Mouse (Mus musculus) intestine, postnatal 0 days (tissue): ENCODE measurements around the gene Lin7a. TPM values are rescaled to one million over a fixed set of nuclear protein-coding genes. Genes with fewer than 3 reads are reported as not detected.
A peak's percentile ranks its signal among the peaks of the same experiment; 100 is the strongest.

Experiments
- ATAC-seq: fragments of 200-750 bp; cut with Nextera tagmentation; 2 replicates; pipeline ENCODE4 v1.8.0; 2017; ENCODE audit warnings: mild to moderate bottlenecking, moderate TSS enrichment, moderate library complexity
- H3K27ac ChIP-seq: fragments of 300-500 bp; sonication (generic); 2 replicates; pipeline ENCODE4 v1.5.1; 2014; ENCODE audit warnings: mild to moderate bottlenecking, low read depth, low read length, moderate library complexity
- H3K27me3 ChIP-seq: fragments of 300-500 bp; sonication (generic); replicated peaks from 2 replicates; pipeline ENCODE4 v1.6.1; 2014; ENCODE audit warnings: low read length, mixed read lengths; ENCODE audit not compliant: control insufficient read depth, insufficient read depth
- H3K36me3 ChIP-seq: fragments of 300-500 bp; sonication (generic); 2 replicates; pipeline ENCODE4 v1.6.1; 2014; ENCODE audit warnings: mild to moderate bottlenecking, moderate library complexity; ENCODE audit not compliant: control insufficient read depth, insufficient read depth
- H3K4me1 ChIP-seq: fragments of 300-500 bp; sonication (generic); replicated peaks from 2 replicates; pipeline ENCODE4 v1.6.1; 2014; ENCODE audit warnings: antibody characterized with exemption, low read length, mixed read lengths; ENCODE audit not compliant: control insufficient read depth, insufficient read depth
- H3K4me2 ChIP-seq: fragments of 300-500 bp; sonication (generic); replicated peaks from 2 replicates; pipeline ENCODE4 v1.6.1; 2014; ENCODE audit warnings: low read depth, mild to moderate bottlenecking, moderate library complexity
- H3K4me3 ChIP-seq: fragments of 300-500 bp; sonication (generic); 2 replicates; pipeline ENCODE4 v1.5.1; 2014; ENCODE audit warnings: low read depth, low read length
- H3K9ac ChIP-seq: fragments of 300-500 bp; sonication (generic); 2 replicates; pipeline ENCODE4 v1.6.1; 2014; ENCODE audit warnings: mild to moderate bottlenecking, low read depth, low read length
- H3K9me3 ChIP-seq: fragments of 300-500 bp; sonication (generic); 2 replicates; pipeline ENCODE4 v1.6.1; 2016; ENCODE audit warnings: mixed run types; ENCODE audit not compliant: control insufficient read depth
- CTCF ChIP-seq: sonication (generic); IDR thresholded peaks from 2 replicates; pipeline ENCODE4 v1.5.1; 2016; ENCODE audit warnings: low read depth, mild to moderate bottlenecking, control low read depth, antibody characterized with exemption, moderate library complexity
- WGBS: fragments of 180-500 bp; shearing (Covaris S2); extraction: QIAGEN DNeasy Blood & Tissue Kit; methylation state at CpG from one replicate; pipeline ENCODE4 v1.1.7; 2014; 5-methylcytosine and 5-hydroxymethylcytosine counted together
- polyA plus RNA-seq: library from polyadenylated mRNA; unstranded; fragments of >200 nt; fragmentation: Nextera tagmentation; extraction: Ambion mirVana; gene quantifications from 2 replicates; pipeline ENCODE4 v1.2.1, GENCODE M21; 2015

Gene Lin7a
- polyA plus RNA-seq, 1 experiment from 2014 or later: 0.90 TPM

DNA sequence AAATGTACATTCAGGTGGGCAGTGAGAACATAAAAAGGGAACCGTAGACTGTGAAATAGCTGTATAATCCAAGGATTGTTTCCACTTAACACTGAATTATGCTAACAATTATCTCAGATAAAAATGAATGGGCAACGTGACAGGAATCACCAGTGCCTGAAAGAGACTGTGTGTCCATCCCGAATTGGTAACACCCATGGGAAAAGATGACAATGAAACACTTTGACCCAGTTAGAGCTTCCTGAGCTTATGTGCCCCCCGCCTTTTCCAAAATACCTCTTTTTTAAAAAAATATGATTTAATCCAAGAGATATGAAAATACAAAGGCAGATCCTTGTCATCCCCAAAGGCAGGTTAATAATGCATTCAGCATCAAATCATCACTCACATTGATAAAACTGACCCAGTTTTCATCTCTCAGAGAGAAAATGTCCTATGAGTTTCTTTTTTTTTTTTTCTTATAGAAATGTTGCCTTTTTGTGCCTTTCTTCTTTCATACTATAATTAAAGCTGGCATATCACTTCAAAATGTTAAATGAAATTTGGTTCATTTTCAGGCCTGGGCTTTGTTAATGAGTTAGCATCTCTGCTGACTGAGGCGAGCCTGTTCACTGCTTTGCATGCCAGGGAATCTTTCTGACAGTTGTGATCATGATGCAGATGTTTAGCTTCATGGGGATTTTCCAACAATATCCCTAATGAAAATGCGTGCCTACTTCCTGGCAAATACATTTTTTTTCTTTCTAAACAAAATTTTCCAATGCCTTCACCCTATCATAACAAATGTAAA, 80.4 kb downstream of the Lin7a start:
- Histone ChIP-seq H3K36me3 (no peaks in the 10 kb centered on the region), H3K27ac (no peak overlapping the region), H3K9ac (no peak overlapping the region), H3K9me3 (no peaks in the 10 kb centered on the region), H3K4me1 (no peaks in the 10 kb centered on the region), H3K4me3 (no peak overlapping the region), H3K4me2 (no peak overlapping the region), H3K27me3 (no peaks in the 10 kb centered on the region)
- no peak for ATAC-seq
- WGBS: 56% methylated on average over 6 of the region's 6 CpGs
- TF ChIP-seq CTCF: no peak

DNA sequence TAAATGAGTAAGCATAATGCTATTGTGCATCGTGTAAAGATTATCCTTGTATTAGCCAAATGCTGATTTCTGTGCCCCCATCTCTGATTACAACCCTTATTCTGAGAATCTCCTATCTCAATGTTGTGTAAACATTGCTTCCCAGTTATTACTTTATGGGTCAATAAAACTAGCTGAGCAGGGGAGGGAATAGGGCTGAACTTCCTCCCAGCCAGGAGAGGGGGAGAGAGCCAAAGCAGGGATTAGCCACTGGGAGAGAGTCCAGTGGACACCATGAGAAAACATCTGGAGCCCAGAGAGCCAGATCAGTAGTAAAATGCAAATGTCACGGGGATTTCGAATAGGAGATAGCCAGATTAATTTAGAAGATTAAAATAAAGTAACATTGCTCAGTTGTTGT, 82.0 kb downstream of the Lin7a start:
- ATAC-seq: peak; percentile 87
- Histone ChIP-seq H3K4me2 (no peak overlapping the region), H3K4me1 (0 out of 2 replicates have a peak, but pooled peaks cover 3% of the 10 kb centered on the region), H3K9ac (no peak overlapping the region), H3K36me3 (no peaks in the 10 kb centered on the region), H3K4me3 (no peak overlapping the region), H3K27me3 (no peaks in the 10 kb centered on the region), H3K9me3 (no peaks in the 10 kb centered on the region), H3K27ac (no peak overlapping the region)
- peak; percentile 18; the same call in 1 of the 2 replicates for TF ChIP-seq CTCF
- WGBS: 37% methylated on average over 3 of the region's 3 CpGs

DNA sequence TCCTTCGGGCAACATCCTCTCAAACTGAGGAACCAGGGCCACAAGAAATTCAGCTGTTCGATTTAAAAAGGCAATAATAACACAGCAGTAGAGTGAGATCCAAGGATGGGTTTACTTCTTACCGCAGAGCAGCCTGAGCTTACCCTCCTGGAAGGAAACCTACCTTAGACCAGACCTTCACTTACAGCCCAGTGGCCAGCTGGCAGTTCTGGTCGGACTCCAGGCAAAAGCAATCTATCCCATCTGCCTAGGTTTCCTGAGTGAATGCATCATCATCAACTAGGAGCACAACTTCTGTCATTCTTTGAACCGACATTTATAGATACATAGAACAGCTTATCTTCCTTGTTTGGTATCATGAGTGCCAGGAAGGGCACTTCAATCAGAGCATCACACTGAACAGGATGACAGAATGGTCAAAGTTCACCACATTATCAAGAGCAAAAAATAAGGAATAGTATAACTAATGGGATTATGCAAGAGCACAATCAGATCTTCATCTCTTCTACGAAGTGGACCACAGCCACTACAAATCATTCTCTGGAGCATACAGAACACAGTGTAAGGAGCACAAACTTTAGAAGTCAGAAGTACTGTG, 87.1 kb downstream of the Lin7a start:
- no peaks in the 10 kb centered on the region for H3K36me3 ChIP-seq
- no peak overlapping the region for H3K4me2 ChIP-seq
- H3K9me3 ChIP-seq: no peaks in the 10 kb centered on the region
- H3K4me3 ChIP-seq: no peak overlapping the region
- peak; percentile 80 for ATAC-seq
- no peak overlapping the region for H3K27ac ChIP-seq
- no peak overlapping the region for H3K9ac ChIP-seq
- 66% methylated on average over 6 of the region's 6 CpGs for WGBS
- TF ChIP-seq CTCF: no peak
- H3K27me3 ChIP-seq: no peaks in the 10 kb centered on the region
- 0 out of 2 replicates have a peak, but pooled peaks cover 3% of the 10 kb centered on the region for H3K4me1 ChIP-seq

DNA sequence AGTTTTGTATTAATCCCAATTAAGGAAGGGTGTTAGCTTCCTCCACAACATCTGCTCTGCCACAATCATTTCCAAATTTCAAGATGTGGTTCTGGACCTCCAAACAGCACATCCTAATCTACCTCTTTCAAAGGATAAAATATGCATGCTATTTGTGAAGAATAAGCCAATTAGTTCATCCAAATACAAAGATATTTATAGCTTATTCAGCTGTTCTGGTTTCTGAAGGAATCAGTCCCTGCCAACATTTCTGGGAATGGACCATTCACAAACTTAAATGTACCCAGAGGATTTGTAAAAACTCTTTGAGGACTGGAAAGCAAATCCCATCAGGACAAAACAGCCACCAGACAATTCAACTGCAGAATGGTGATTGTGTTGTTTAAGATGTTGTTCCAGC, 87.8 kb downstream of the Lin7a start:
- Histone ChIP-seq H3K4me3 (no peak overlapping the region), H3K9ac (no peak overlapping the region), H3K4me1 (0 out of 2 replicates have a peak, but pooled peaks cover 3% of the 10 kb centered on the region), H3K9me3 (no peaks in the 10 kb centered on the region), H3K36me3 (no peaks in the 10 kb centered on the region), H3K27ac (no peak overlapping the region), H3K4me2 (no peak overlapping the region), H3K27me3 (no peaks in the 10 kb centered on the region)
- ATAC-seq: no peak
- no peak for TF ChIP-seq CTCF

DNA sequence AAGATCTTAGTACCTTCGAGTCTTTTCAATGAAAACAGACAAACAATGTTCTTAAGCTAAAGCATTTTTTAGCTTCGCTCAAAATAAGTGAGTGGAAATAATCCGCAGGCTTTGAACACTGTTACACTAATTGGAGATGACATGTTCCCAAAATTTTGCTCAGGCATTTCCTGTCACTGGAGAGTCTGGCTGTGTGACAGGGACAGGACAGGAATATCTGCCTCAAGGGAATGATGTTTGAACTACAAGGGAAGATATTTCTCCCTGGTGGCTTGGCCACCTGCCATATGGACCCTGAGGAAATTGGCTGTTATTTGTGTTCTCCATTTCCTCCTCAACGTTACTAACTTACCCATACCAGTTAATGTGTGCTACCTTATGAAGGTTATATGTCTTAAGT, 90.1 kb downstream of the Lin7a start:
- no peak for TF ChIP-seq CTCF
- Histone ChIP-seq H3K9me3 (no peaks in the 10 kb centered on the region), H3K4me2 (no peak overlapping the region), H3K9ac (no peak overlapping the region), H3K36me3 (no peaks in the 10 kb centered on the region), H3K27me3 (no peaks in the 10 kb centered on the region), H3K4me1 (0 out of 2 replicates have a peak, but pooled peaks cover 3% of the 10 kb centered on the region), H3K4me3 (no peak overlapping the region), H3K27ac (no peak overlapping the region)
- no peak for ATAC-seq
- 56% methylated on average over 4 of the region's 4 CpGs for WGBS

DNA sequence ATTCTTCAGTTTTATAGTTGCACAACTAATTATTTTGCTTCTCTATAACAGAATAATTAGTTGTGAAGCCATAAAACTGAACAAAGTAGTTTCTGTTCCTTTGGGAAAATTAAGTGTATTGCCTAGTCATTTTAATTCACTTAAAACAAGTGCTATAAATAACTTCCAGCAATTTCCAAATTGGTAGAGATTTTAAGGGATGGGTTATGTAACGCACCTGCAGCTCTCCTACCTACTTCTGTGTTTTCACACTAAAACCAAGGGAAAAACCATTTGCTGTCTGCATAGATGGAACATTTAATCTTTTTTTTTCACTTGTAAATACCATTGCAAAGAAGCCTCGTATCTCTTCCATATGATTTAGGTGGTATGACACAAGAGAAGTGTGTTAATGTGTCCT, 90.5 kb downstream of the Lin7a start:
- H3K9me3 ChIP-seq: no peaks in the 10 kb centered on the region
- ATAC-seq: no peak
- no peak for TF ChIP-seq CTCF
- 83% methylated on average over 2 of the region's 2 CpGs for WGBS
- no peak overlapping the region for H3K27ac ChIP-seq
- H3K4me2 ChIP-seq: no peak overlapping the region
- H3K4me1 ChIP-seq: 0 out of 2 replicates have a peak, but pooled peaks cover 3% of the 10 kb centered on the region
- no peaks in the 10 kb centered on the region for H3K27me3 ChIP-seq
- no peak overlapping the region for H3K9ac ChIP-seq
- H3K36me3 ChIP-seq: no peaks in the 10 kb centered on the region
- no peak overlapping the region for H3K4me3 ChIP-seq
